Mouse (Mus musculus): ENCODE data around the gene 4930469K13Rik. TPM values are rescaled to one million over a fixed set of nuclear protein-coding genes. Genes with fewer than 3 reads are reported as not detected.

4930469K13Rik gene
- polyA plus RNA-seq, 1 experiment from 2014 or later: not detected

- Histone ChIP-seq H3K27ac (ENCODE audit: low read depth, low read length) (no peak overlapping the region), H3K4me3 (ENCODE audit: low read depth, low read length) (no peak overlapping the region), H3K9ac (ENCODE audit: low read length) (no peak overlapping the region), H3K9me3 (ENCODE audit: control insufficient read depth, low read length) (no peaks in the 10 kb centered on the region), H3K27me3 (ENCODE audit: control insufficient read depth, insufficient read depth, low read length) (no peaks in the 10 kb centered on the region), H3K4me2 (ENCODE audit: low read depth, low read length, severe bottlenecking) (no peak overlapping the region), H3K36me3 (ENCODE audit: control insufficient read depth, insufficient read depth, low read length) (no peaks in the 10 kb centered on the region), H3K4me1 (replicated peaks; ENCODE audit: control insufficient read depth, insufficient read depth, low read length) (no peaks in the 10 kb centered on the region)
- ATAC-seq (replicated peaks; ENCODE audit: low FRiP score) (no peak), DNase-seq (ENCODE audit: low spot score) (no peak)
- 86% methylated on average over 14 of the region's 14 CpGs for WGBS
These were observed 123.9 kb downstream of the 4930469K13Rik start for GRCm38 (mm10) chr11:33974341-33975040.

GRCm38 (mm10) chr11:33972114-33972513, 126.2 kb downstream of the 4930469K13Rik start:
- H3K4me3 ChIP-seq (ENCODE audit: low read depth, low read length): no peak overlapping the region
- no peak overlapping the region for H3K9ac ChIP-seq (ENCODE audit: low read length)
- H3K9me3 ChIP-seq (ENCODE audit: control insufficient read depth, low read length): no peaks in the 10 kb centered on the region
- DNase-seq (ENCODE audit: low spot score) (no peak), ATAC-seq (replicated peaks; ENCODE audit: low FRiP score) (no peak)
- no peaks in the 10 kb centered on the region for H3K36me3 ChIP-seq (ENCODE audit: control insufficient read depth, insufficient read depth, low read length)
- H3K4me1 ChIP-seq (replicated peaks; ENCODE audit: control insufficient read depth, insufficient read depth, low read length): no peaks in the 10 kb centered on the region
- WGBS: 89% methylated on average over 7 of the region's 7 CpGs
- H3K27me3 ChIP-seq (ENCODE audit: control insufficient read depth, insufficient read depth, low read length): no peaks in the 10 kb centered on the region
- no peak overlapping the region for H3K4me2 ChIP-seq (ENCODE audit: low read depth, low read length, severe bottlenecking)
- H3K27ac ChIP-seq (ENCODE audit: low read depth, low read length): no peak overlapping the region

DNA sequence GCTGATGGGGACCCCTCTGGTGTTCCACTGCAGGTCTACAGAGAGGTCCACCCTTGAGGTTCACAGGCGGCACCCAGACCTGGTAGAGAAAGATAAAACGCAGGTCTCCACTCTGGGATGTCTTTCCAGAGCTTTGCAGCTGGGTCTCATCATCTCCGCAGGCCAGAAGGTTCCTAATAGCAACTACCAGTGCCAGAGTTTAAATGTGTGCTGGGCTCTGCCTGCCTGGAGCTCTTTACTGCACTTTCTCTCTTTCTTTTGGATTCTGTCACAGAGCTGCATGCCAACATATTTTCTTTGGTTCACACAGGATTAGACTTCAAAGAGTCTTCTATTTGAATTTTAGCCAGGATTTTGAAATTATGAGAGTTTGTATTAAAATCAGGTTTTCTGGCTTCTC, 129.2 kb downstream of the 4930469K13Rik start:
- H3K36me3 ChIP-seq (ENCODE audit: control insufficient read depth, insufficient read depth, low read length): no peaks in the 10 kb centered on the region
- H3K9ac ChIP-seq (ENCODE audit: low read length): no peak overlapping the region
- H3K27ac ChIP-seq (ENCODE audit: low read depth, low read length): no peak overlapping the region
- 84% methylated on average over 3 of the region's 3 CpGs for WGBS
- H3K4me1 ChIP-seq (replicated peaks; ENCODE audit: control insufficient read depth, insufficient read depth, low read length): no peaks in the 10 kb centered on the region
- H3K4me3 ChIP-seq (ENCODE audit: low read depth, low read length): no peak overlapping the region
- no peaks in the 10 kb centered on the region for H3K9me3 ChIP-seq (ENCODE audit: control insufficient read depth, low read length)
- H3K4me2 ChIP-seq (ENCODE audit: low read depth, low read length, severe bottlenecking): no peak overlapping the region
- DNase-seq (ENCODE audit: low spot score) (no peak), ATAC-seq (replicated peaks; ENCODE audit: low FRiP score) (no peak)
- no peaks in the 10 kb centered on the region for H3K27me3 ChIP-seq (ENCODE audit: control insufficient read depth, insufficient read depth, low read length)

GRCm38 (mm10) chr11:33967708-33968107, 130.6 kb downstream of the 4930469K13Rik start:
- no peak overlapping the region for H3K4me3 ChIP-seq (ENCODE audit: low read depth, low read length)
- no peak overlapping the region for H3K4me2 ChIP-seq (ENCODE audit: low read depth, low read length, severe bottlenecking)
- no peaks in the 10 kb centered on the region for H3K9me3 ChIP-seq (ENCODE audit: control insufficient read depth, low read length)
- ATAC-seq (replicated peaks; ENCODE audit: low FRiP score) (no peak), DNase-seq (ENCODE audit: low spot score) (no peak)
- WGBS: 80% methylated on average over 4 of the region's 4 CpGs
- H3K4me1 ChIP-seq (replicated peaks; ENCODE audit: control insufficient read depth, insufficient read depth, low read length): no peaks in the 10 kb centered on the region
- H3K9ac ChIP-seq (ENCODE audit: low read length): no peak overlapping the region
- no peaks in the 10 kb centered on the region for H3K36me3 ChIP-seq (ENCODE audit: control insufficient read depth, insufficient read depth, low read length)
- no peaks in the 10 kb centered on the region for H3K27me3 ChIP-seq (ENCODE audit: control insufficient read depth, insufficient read depth, low read length)
- no peak overlapping the region for H3K27ac ChIP-seq (ENCODE audit: low read depth, low read length)

DNA sequence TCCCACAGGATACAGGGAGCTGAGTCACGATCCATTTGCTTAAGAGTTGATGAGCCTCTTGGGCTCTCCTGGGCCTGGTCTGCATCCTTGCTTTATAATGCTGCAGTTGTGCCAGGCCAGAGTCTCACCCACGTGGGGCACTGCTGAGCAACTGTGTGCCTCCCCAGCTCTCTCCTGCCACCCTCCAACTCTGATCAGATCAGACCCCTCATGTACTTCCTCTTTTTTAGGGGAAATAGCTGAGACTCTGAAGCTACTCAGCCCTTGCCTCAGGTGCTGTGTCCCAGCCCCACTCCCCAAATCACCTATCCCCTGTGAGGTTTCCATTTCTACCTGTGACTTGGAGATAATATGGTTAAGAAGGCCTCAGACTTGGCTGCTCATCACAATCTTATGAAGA, 133.0 kb downstream of the 4930469K13Rik start:
- Histone ChIP-seq H3K9ac (ENCODE audit: low read length) (no peak overlapping the region), H3K4me1 (replicated peaks; ENCODE audit: control insufficient read depth, insufficient read depth, low read length) (no peaks in the 10 kb centered on the region), H3K4me3 (ENCODE audit: low read depth, low read length) (no peak overlapping the region), H3K9me3 (ENCODE audit: control insufficient read depth, low read length) (no peaks in the 10 kb centered on the region), H3K4me2 (ENCODE audit: low read depth, low read length, severe bottlenecking) (no peak overlapping the region), H3K36me3 (ENCODE audit: control insufficient read depth, insufficient read depth, low read length) (no peaks in the 10 kb centered on the region), H3K27me3 (ENCODE audit: control insufficient read depth, insufficient read depth, low read length) (no peaks in the 10 kb centered on the region), H3K27ac (ENCODE audit: low read depth, low read length) (no peak overlapping the region)
- DNase-seq (ENCODE audit: low spot score) (no peak), ATAC-seq (replicated peaks; ENCODE audit: low FRiP score) (no peak)
- 67% methylated on average over 2 of the region's 2 CpGs for WGBS

- DNase-seq (ENCODE audit: low spot score): no peak
- WGBS: 57% methylated on average over 6 of the region's 6 CpGs
- no peaks in the 10 kb centered on the region for H3K36me3 ChIP-seq (ENCODE audit: control insufficient read depth, insufficient read depth, low read length)
- H3K4me1 ChIP-seq (replicated peaks; ENCODE audit: control insufficient read depth, insufficient read depth, low read length): no peaks in the 10 kb centered on the region
- H3K27ac ChIP-seq (ENCODE audit: low read depth, low read length): no peak within 1 kb of the TSS
- no peak within 1 kb of the TSS for H3K9ac ChIP-seq (ENCODE audit: low read length)
- H3K4me3 ChIP-seq (ENCODE audit: low read depth, low read length): no peak within 1 kb of the TSS
- no peak within 1 kb of the TSS for H3K4me2 ChIP-seq (ENCODE audit: low read depth, low read length, severe bottlenecking)
- no peaks in the 10 kb centered on the region for H3K27me3 ChIP-seq (ENCODE audit: control insufficient read depth, insufficient read depth, low read length)
- H3K9me3 ChIP-seq (ENCODE audit: control insufficient read depth, low read length): no peaks in the 10 kb centered on the region
- no peak for ATAC-seq (replicated peaks; ENCODE audit: low FRiP score)
These were observed 135.5 kb downstream of the 4930469K13Rik start, which contains the start of gene Kcnmb1 for GRCm38 (mm10) chr11:33962688-33963407. Gene Kcnmb1, plus strand, starts transcription at chr11:33963013.

- Histone ChIP-seq H3K9ac (ENCODE audit: low read length) (no peak overlapping the region), H3K4me2 (ENCODE audit: low read depth, low read length, severe bottlenecking) (no peak overlapping the region), H3K9me3 (ENCODE audit: control insufficient read depth, low read length) (no peaks in the 10 kb centered on the region), H3K27me3 (ENCODE audit: control insufficient read depth, insufficient read depth, low read length) (no peaks in the 10 kb centered on the region), H3K27ac (ENCODE audit: low read depth, low read length) (no peak overlapping the region), H3K4me1 (replicated peaks; ENCODE audit: control insufficient read depth, insufficient read depth, low read length) (no peaks in the 10 kb centered on the region), H3K4me3 (ENCODE audit: low read depth, low read length) (no peak overlapping the region), H3K36me3 (ENCODE audit: control insufficient read depth, insufficient read depth, low read length) (no peaks in the 10 kb centered on the region)
- ATAC-seq (replicated peaks; ENCODE audit: low FRiP score): no peak
- DNase-seq (ENCODE audit: low spot score): no peak
- 51% methylated on average over 7 of the region's 7 CpGs for WGBS
These were observed 136.2 kb downstream of the 4930469K13Rik start for GRCm38 (mm10) chr11:33962178-33962577.

GRCm38 (mm10) chr11:33958713-33959112, 139.6 kb downstream of the 4930469K13Rik start:
- Histone ChIP-seq H3K27me3 (ENCODE audit: control insufficient read depth, insufficient read depth, low read length) (no peaks in the 10 kb centered on the region), H3K27ac (ENCODE audit: low read depth, low read length) (no peak overlapping the region), H3K9me3 (ENCODE audit: control insufficient read depth, low read length) (no peaks in the 10 kb centered on the region), H3K9ac (ENCODE audit: low read length) (no peak overlapping the region), H3K4me1 (replicated peaks; ENCODE audit: control insufficient read depth, insufficient read depth, low read length) (no peaks in the 10 kb centered on the region), H3K36me3 (ENCODE audit: control insufficient read depth, insufficient read depth, low read length) (no peaks in the 10 kb centered on the region), H3K4me3 (ENCODE audit: low read depth, low read length) (no peak overlapping the region), H3K4me2 (ENCODE audit: low read depth, low read length, severe bottlenecking) (no peak overlapping the region)
- DNase-seq (ENCODE audit: low spot score) (no peak), ATAC-seq (replicated peaks; ENCODE audit: low FRiP score) (no peak)
- 86% methylated on average over 8 of the region's 8 CpGs for WGBS

GRCm38 (mm10) chr11:33957595-33957994, 140.8 kb downstream of the 4930469K13Rik start:
- ATAC-seq (replicated peaks; ENCODE audit: low FRiP score): no peak
- WGBS: 91% methylated on average over 6 of the region's 6 CpGs

More at GRCm38 (mm10) chr11:33957595-33957994, 140.8 kb downstream of the 4930469K13Rik start:
- no peak for DNase-seq (ENCODE audit: low spot score)
- Histone ChIP-seq H3K27ac (ENCODE audit: low read depth, low read length) (no peak overlapping the region), H3K4me2 (ENCODE audit: low read depth, low read length, severe bottlenecking) (no peak overlapping the region), H3K9ac (ENCODE audit: low read length) (no peak overlapping the region), H3K27me3 (ENCODE audit: control insufficient read depth, insufficient read depth, low read length) (no peaks in the 10 kb centered on the region), H3K4me1 (replicated peaks; ENCODE audit: control insufficient read depth, insufficient read depth, low read length) (no peaks in the 10 kb centered on the region), H3K4me3 (ENCODE audit: low read depth, low read length) (no peak overlapping the region), H3K36me3 (ENCODE audit: control insufficient read depth, insufficient read depth, low read length) (no peaks in the 10 kb centered on the region), H3K9me3 (ENCODE audit: control insufficient read depth, low read length) (no peaks in the 10 kb centered on the region)
